Mouse (Mus musculus) embryonic fibroblast, embryonic 13.5 days (primary cell): ENCODE measurements around the gene Arl5c.

Experiments
- CTCF ChIP-seq: IDR thresholded peaks from 2 replicates; pipeline ENCODE4 v1.5.1; 2011; ENCODE audit warnings: mild to moderate bottlenecking, control low read depth, low read length, moderate library complexity, borderline replicate concordance; ENCODE audit not compliant: insufficient read depth
- POLR2A ChIP-seq: IDR thresholded peaks from 2 replicates; pipeline ENCODE4 v1.6.1; 2011; ENCODE audit warnings: low read depth, mild to moderate bottlenecking, control low read depth, low read length, moderate library complexity

- no peak for TF ChIP-seq CTCF
- TF ChIP-seq POLR2A: no peak
Measured at GRCm38 (mm10) chr11:97955915-97956314, 40.1 kb downstream of the Arl5c start.
